In genomic region chr1:62964291-62964690, GRCm38 (mm10) we compare ENCODE assay signal across 9 mouse cellular contexts.
DNase-seq lines count a peak whose midpoint lies in the region; ATAC-seq lines count a peak whose summit lies in the region.
"Had no signal": no experiment of that assay in that cellular context is flagged by ENCODE, and none has a peak within 500 bp of the region (broad histone marks: within the 10 kb centered on the region; RNA-seq: fewer than 3 reads in every experiment).

No protein-coding gene starts in this region.

- WGBS in forebrain, embryonic 16.5 days = 20% methylated on average over 6 of the region's 6 CpGs

- no peaks in the 10 kb centered on the region; the same call in 1 of the 2 replicates for H3K27me3 ChIP-seq in forebrain, embryonic 16.5 days (replicated peaks; ENCODE audit: control insufficient read depth, insufficient read depth, low read length)
- H3K27me3 ChIP-seq: heart, embryonic 13.5 days had no signal

- ATAC-seq in forebrain, embryonic 16.5 days = peak; percentile 94
- peak; percentile 76 to 80 for ATAC-seq in hematopoietic stem cell, adult 5-6 weeks (replicated peaks in 1 of 2; ENCODE audit: insufficient read depth in 1 of 2, low FRiP score in 2 of 2, low TSS enrichment in 1 of 2, low read depth in 1 of 2, poor library complexity in 2 of 2, severe bottlenecking in 2 of 2)
- ATAC-seq in erythroid progenitor cell, adult 5-6 weeks (replicated peaks; ENCODE audit: low FRiP score, poor library complexity, severe bottlenecking) = no peak

- H3K9me3 ChIP-seq in forebrain, embryonic 16.5 days (ENCODE audit: control insufficient read depth, low read length) = no peaks in the 10 kb centered on the region
- H3K9me3 ChIP-seq: heart, embryonic 13.5 days had no signal

- H3K4me2 ChIP-seq in forebrain, embryonic 16.5 days (ENCODE audit: low read length) = no peak overlapping the region
- H3K4me2 ChIP-seq: heart, embryonic 13.5 days had no signal

- no peak overlapping the region for H3K4me3 ChIP-seq in forebrain, embryonic 16.5 days (replicated peaks; ENCODE audit: low read length)
- H3K4me3 ChIP-seq: heart, embryonic 13.5 days had no signal

- no peak overlapping the region for H3K27ac ChIP-seq in forebrain, embryonic 16.5 days (ENCODE audit: low read length)
- H3K27ac ChIP-seq: heart, embryonic 13.5 days had no signal

- no peaks in the 10 kb centered on the region for H3K4me1 ChIP-seq in forebrain, embryonic 16.5 days (replicated peaks; ENCODE audit: control insufficient read depth, insufficient read depth, low read length)

- H3K36me3 ChIP-seq in forebrain, embryonic 16.5 days (ENCODE audit: control insufficient read depth, insufficient read depth) = no peaks in the 10 kb centered on the region
- H3K36me3 ChIP-seq: heart, embryonic 13.5 days had no signal

- DNase-seq in ES-CJ7 (ENCODE audit: low read depth, low spot score) = peak; percentile 78
- DNase-seq in cerebellum, adult 11 months = peak; percentile 33
- DNase-seq in layer of hippocampus, adult 9-10 months (ENCODE audit: low spot score) = peak; percentile 63
- DNase-seq in lung, postnatal 25 days (ENCODE audit: low spot score) = peak; percentile 67
- DNase-seq in right cerebral cortex, postnatal 25 days = peak; percentile 66

- no peak overlapping the region for H3K9ac ChIP-seq in forebrain, embryonic 16.5 days (replicated peaks; ENCODE audit: low read depth, low read length)
- H3K9ac ChIP-seq: heart, embryonic 13.5 days had no signal
